Mouse (Mus musculus) natural killer cell, adult 2 months (primary cell): Measurements from ENCODE around the gene Itgav.
"Not testable (repeated sequence)": the region's sequence is repeated elsewhere in the genome, so short reads cannot be mapped to it uniquely, and the experiment has no call there.

ENCODE experiments used
- DNase-seq, 2 experiments: peaks; one replicate each; pipeline ENCODE4 v3.0.0; 2022; ENCODE audit warnings: low spot score in 2 of 2

Gene Itgav

GRCm38 (mm10) chr2:83709896-83710524 lies 14.2 kb upstream of the Itgav start:
- no peak for DNase-seq

GRCm38 (mm10) chr2:83713281-83713680 lies 10.9 kb upstream of the Itgav start:
- not testable (repeated sequence) for DNase-seq

- DNase-seq = no peak
Observed at GRCm38 (mm10) chr2:83713946-83714345, 10.3 kb upstream of the Itgav start.

GRCm38 (mm10) chr2:83714783-83715182 lies 9.4 kb upstream of the Itgav start:
- DNase-seq = no peak

GRCm38 (mm10) chr2:83718341-83718740 lies 5.9 kb upstream of the Itgav start:
- no peak for DNase-seq

- no peak for DNase-seq
Observed at GRCm38 (mm10) chr2:83721635-83722034, 2.6 kb upstream of the Itgav start.

- no peak for DNase-seq
Observed at GRCm38 (mm10) chr2:83722936-83723335, 1.3 kb upstream of the Itgav start.

GRCm38 (mm10) chr2:83723346-83723745 lies 851 bp upstream of the Itgav start:
- DNase-seq = no peak

GRCm38 (mm10) chr2:83724827-83725730 lies 882 bp downstream of the Itgav start:
- DNase-seq = no peak

- no peak for DNase-seq
Observed at GRCm38 (mm10) chr2:83725796-83726195, 1.6 kb downstream of the Itgav start.

GRCm38 (mm10) chr2:83728238-83728682 lies 4.1 kb downstream of the Itgav start:
- DNase-seq = no peak

- no peak for DNase-seq
Observed at GRCm38 (mm10) chr2:83729339-83729738, 5.1 kb downstream of the Itgav start.

GRCm38 (mm10) chr2:83732896-83733295 lies 8.7 kb downstream of the Itgav start:
- no peak for DNase-seq

- no peak for DNase-seq
Observed at GRCm38 (mm10) chr2:83733981-83734393, 9.8 kb downstream of the Itgav start.

- DNase-seq = no peak
Observed at GRCm38 (mm10) chr2:83735276-83735675, 11.1 kb downstream of the Itgav start.

GRCm38 (mm10) chr2:83736836-83737235 lies 12.6 kb downstream of the Itgav start:
- no peak for DNase-seq

- DNase-seq = no peak
Observed at GRCm38 (mm10) chr2:83738586-83739251, 14.5 kb downstream of the Itgav start.

GRCm38 (mm10) chr2:83739461-83740124 lies 15.4 kb downstream of the Itgav start:
- DNase-seq = no peak

GRCm38 (mm10) chr2:83740601-83741031 lies 16.4 kb downstream of the Itgav start:
- DNase-seq = no peak

GRCm38 (mm10) chr2:83742210-83742609 lies 18.0 kb downstream of the Itgav start:
- DNase-seq = no peak

- no peak for DNase-seq
Observed at GRCm38 (mm10) chr2:83742836-83743235, 18.6 kb downstream of the Itgav start.
